Mouse (Mus musculus) thymus, adult 2 months (tissue): ENCODE measurements around the gene Snx18.

Experiments used
- CTCF ChIP-seq: fragments of 200-500 bp; IDR thresholded peaks from 2 replicates; pipeline ENCODE4 v1.5.1; 2012; ENCODE audit warnings: mild to moderate bottlenecking, control low read depth, low read length, moderate library complexity, borderline replicate concordance; ENCODE audit not compliant: control insufficient read depth, poor library complexity, insufficient read depth; ENCODE audit errors: extremely low read depth
- POLR2A ChIP-seq: fragments of 200-500 bp; IDR thresholded peaks from 2 replicates; pipeline ENCODE4 v1.6.1; 2012; ENCODE audit warnings: mild to moderate bottlenecking, low read length, control low read depth, moderate library complexity; ENCODE audit not compliant: control insufficient read depth, poor library complexity, insufficient read depth; ENCODE audit errors: extremely low read depth

- TF ChIP-seq CTCF (no peak), POLR2A (no peak)
These were observed 9.2 kb upstream of the Snx18 start for GRCm38 (mm10) chr13:113627601-113628000.
